In the genomic region with DNA sequence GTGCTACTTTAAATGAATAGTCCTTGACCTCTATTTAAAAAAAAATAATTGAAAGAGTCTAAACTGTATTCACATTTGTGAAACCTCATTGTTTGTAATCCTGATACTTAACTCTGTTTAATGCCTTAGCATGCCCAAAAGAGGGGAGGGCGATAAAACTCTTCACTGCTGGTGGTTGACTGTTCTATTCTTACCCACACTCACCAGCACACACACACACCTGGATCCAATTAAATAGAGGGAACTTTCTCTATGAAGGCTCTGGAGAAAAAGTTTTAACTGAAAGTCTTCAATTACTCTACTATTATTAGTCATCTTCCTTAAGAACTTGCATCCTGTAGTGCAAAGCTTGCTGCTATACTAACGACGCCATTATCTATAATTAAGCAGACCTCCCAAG, we compare ENCODE assay signal across 26 mouse cellular contexts.
DNase-seq lines count a peak whose midpoint lies in the region; ATAC-seq and TF ChIP-seq lines count a peak whose summit lies in the region.
"Had no signal": no experiment of that assay in that cellular context is flagged by ENCODE, and none has a peak within 500 bp of the region (broad histone marks: within the 10 kb centered on the region; RNA-seq: fewer than 3 reads in every experiment).

No protein-coding gene starts in this region.

- WGBS in hindbrain, postnatal 0 days, result 74% methylated on average over 3 of the region's 3 CpGs
- WGBS in hindbrain, embryonic 11.5 days, result 72% methylated on average over 3 of the region's 3 CpGs

- no peaks in the 10 kb centered on the region for H3K27me3 ChIP-seq in hindbrain, postnatal 0 days (ENCODE audit: insufficient read depth, low read length)
- H3K27me3 ChIP-seq in hindbrain, embryonic 11.5 days (ENCODE audit: control insufficient read depth, insufficient read depth, low read length), result no peaks in the 10 kb centered on the region
- H3K27me3 ChIP-seq: embryonic facial prominence, embryonic 15.5 days; heart, embryonic 15.5 days; hindbrain, embryonic 15.5 days; intestine, embryonic 15.5 days had no signal

- H3K4me1 ChIP-seq in hindbrain, postnatal 0 days (ENCODE audit: insufficient read depth, low read length), result no peaks in the 10 kb centered on the region
- no peaks in the 10 kb centered on the region for H3K4me1 ChIP-seq in hindbrain, embryonic 11.5 days (replicated peaks; ENCODE audit: control insufficient read depth, insufficient read depth, low read length)
- H3K4me1 ChIP-seq: embryonic facial prominence, embryonic 15.5 days; heart, embryonic 15.5 days; hindbrain, embryonic 15.5 days; intestine, embryonic 15.5 days had no signal

- no peak overlapping the region for H3K4me2 ChIP-seq in hindbrain, postnatal 0 days (ENCODE audit: low read depth, low read length)
- no peak overlapping the region for H3K4me2 ChIP-seq in hindbrain, embryonic 11.5 days (replicated peaks; ENCODE audit: low read depth, low read length)
- H3K4me2 ChIP-seq: embryonic facial prominence, embryonic 15.5 days; heart, embryonic 11.5 days; heart, embryonic 15.5 days; hindbrain, embryonic 15.5 days; intestine, embryonic 15.5 days had no signal

- no peak for ATAC-seq in hindbrain, postnatal 0 days
- no peak for ATAC-seq in hindbrain, embryonic 11.5 days (ENCODE audit: low FRiP score)
- ATAC-seq: activated CD4-positive, CD25-positive, alpha-beta regulatory T cell, adult 4 months; forebrain, embryonic 14.5 days; intestine, embryonic 15.5 days; Patski had no signal

- H3K4me3 ChIP-seq in hindbrain, postnatal 0 days (ENCODE audit: low read length), result no peak overlapping the region
- H3K4me3 ChIP-seq in hindbrain, embryonic 11.5 days (ENCODE audit: low read depth, low read length), result no peak overlapping the region
- H3K4me3 ChIP-seq: embryonic facial prominence, embryonic 15.5 days; erythroblast, embryonic 14.5 days; forebrain, embryonic 10.5 days; heart, adult 2 months; heart, embryonic 15.5 days; hindbrain, embryonic 15.5 days; intestine, embryonic 15.5 days had no signal

- no peak overlapping the region for H3K27ac ChIP-seq in hindbrain, postnatal 0 days
- no peak overlapping the region for H3K27ac ChIP-seq in hindbrain, embryonic 11.5 days (ENCODE audit: low read depth, low read length)
- H3K27ac ChIP-seq: embryonic facial prominence, embryonic 15.5 days; forebrain, embryonic 10.5 days; heart, adult 2 months; heart, embryonic 15.5 days; hindbrain, embryonic 15.5 days; intestine, embryonic 15.5 days had no signal

- H3K9me3 ChIP-seq in hindbrain, postnatal 0 days (ENCODE audit: low read length), result no peaks in the 10 kb centered on the region
- no peaks in the 10 kb centered on the region for H3K9me3 ChIP-seq in hindbrain, embryonic 11.5 days (ENCODE audit: control insufficient read depth, low read length)
- H3K9me3 ChIP-seq: embryonic facial prominence, embryonic 15.5 days; heart, embryonic 15.5 days; hindbrain, embryonic 15.5 days; intestine, embryonic 15.5 days had no signal

- TF ChIP-seq CTCF in hindbrain, postnatal 0 days (IDR thresholded peaks at IDR 0.05; ENCODE audit: low read depth), result no peak

- no peak overlapping the region for H3K9ac ChIP-seq in hindbrain, postnatal 0 days (replicated peaks; ENCODE audit: low read length)
- no peak overlapping the region for H3K9ac ChIP-seq in hindbrain, embryonic 11.5 days (ENCODE audit: low read depth, low read length)
- H3K9ac ChIP-seq: embryonic facial prominence, embryonic 15.5 days; heart, embryonic 15.5 days; hindbrain, embryonic 15.5 days; intestine, embryonic 15.5 days had no signal

- peak; percentile 25 for DNase-seq in embryo, embryonic 10 days (ENCODE audit: low spot score)
- DNase-seq in embryo, embryonic 9.5 days (ENCODE audit: extremely low spot score), result no peak
- peak; percentile 26 for DNase-seq in hindbrain, postnatal 0 days (ENCODE audit: low spot score)
- DNase-seq in hindbrain, embryonic 11.5 days (ENCODE audit: low spot score), result no peak
- DNase-seq in embryo, embryonic 10.5 days (ENCODE audit: low spot score), result peak; percentile 28
- DNase-seq in hindlimb bud, embryonic 11.5 days (ENCODE audit: extremely low spot score, low read depth, low spot score), result peak; percentile 28
- DNase-seq in gastrocnemius, postnatal 10 days, result no peak
- DNase-seq in ovary, adult 18-20 months (ENCODE audit: low spot score), result no peak
- DNase-seq: adrenal gland, postnatal 14 days; cerebellum, adult 11-12 months; cerebellum, adult 9-10 months; cerebellum, postnatal 25 days; gastrocnemius, postnatal 36 days; heart, adult 2 months; heart, postnatal 14 days; kidney, adult 18-20 months had no signal

- H3K36me3 ChIP-seq in hindbrain, postnatal 0 days (ENCODE audit: insufficient read depth, low read length), result no peaks in the 10 kb centered on the region
- no peaks in the 10 kb centered on the region for H3K36me3 ChIP-seq in hindbrain, embryonic 11.5 days (ENCODE audit: control insufficient read depth, insufficient read depth, low read length)
- H3K36me3 ChIP-seq: embryonic facial prominence, embryonic 15.5 days; forebrain, embryonic 10.5 days; heart, embryonic 15.5 days; hindbrain, embryonic 15.5 days; intestine, embryonic 15.5 days had no signal

Comparison
In these comparisons a context has a peak if more than half of its experiments do, and no peak if none do; other contexts are left out.
1. DNase-seq: peak in embryo, embryonic 10 days (single experiment), hindbrain, postnatal 0 days (single experiment), embryo, embryonic 10.5 days (single experiment) and hindlimb bud, embryonic 11.5 days (single experiment); none in embryo, embryonic 9.5 days (single experiment), hindbrain, embryonic 11.5 days (single experiment), gastrocnemius, postnatal 10 days (single experiment) and ovary, adult 18-20 months (single experiment).